Mouse (Mus musculus) MEL (cell line): Measurements from ENCODE around the gene Snapin.

Experiments
- CHD1 ChIP-seq: IDR thresholded peaks from 2 replicates; pipeline ENCODE4 v1.6.1; 2012; ENCODE audit warnings: low read depth, mild to moderate bottlenecking, inconsistent platforms, low read length, improper control_type of control experiment
- CTCF ChIP-seq, 3 experiments: IDR thresholded peaks in 2 of 3; conservative IDR thresholded peaks in 1 of 3; 2 replicates each; pipeline ENCODE4 v1.5.1; 2011 to 2012; ENCODE audit warnings: low read length in 3 of 3, low read depth in 2 of 3, mild to moderate bottlenecking in 2 of 3, improper control_type of control experiment in 1 of 3, inconsistent platforms in 1 of 3, mixed read lengths in 1 of 3, moderate library complexity in 1 of 3; ENCODE audit not compliant: control insufficient read depth in 1 of 3, insufficient read depth in 1 of 3, poor library complexity in 1 of 3, severe bottlenecking in 1 of 3
- EP300 ChIP-seq, 2 experiments: IDR thresholded peaks; 2 replicates each; pipeline ENCODE4 v1.6.1; 2011; ENCODE audit warnings: improper control_type of control experiment in 2 of 2, low read length in 2 of 2, low read depth in 1 of 2, mild to moderate bottlenecking in 1 of 2
- GABPA ChIP-seq: IDR thresholded peaks from 2 replicates; pipeline ENCODE4 v1.6.1; 2012; ENCODE audit warnings: low read depth, mild to moderate bottlenecking, inconsistent platforms, low read length, improper control_type of control experiment, moderate library complexity
- TCF12 ChIP-seq: IDR thresholded peaks from 2 replicates; pipeline ENCODE4 v1.6.1; 2014; ENCODE audit warnings: low read depth, mild to moderate bottlenecking, inconsistent platforms, low read length, improper control_type of control experiment, moderate library complexity

DNA sequence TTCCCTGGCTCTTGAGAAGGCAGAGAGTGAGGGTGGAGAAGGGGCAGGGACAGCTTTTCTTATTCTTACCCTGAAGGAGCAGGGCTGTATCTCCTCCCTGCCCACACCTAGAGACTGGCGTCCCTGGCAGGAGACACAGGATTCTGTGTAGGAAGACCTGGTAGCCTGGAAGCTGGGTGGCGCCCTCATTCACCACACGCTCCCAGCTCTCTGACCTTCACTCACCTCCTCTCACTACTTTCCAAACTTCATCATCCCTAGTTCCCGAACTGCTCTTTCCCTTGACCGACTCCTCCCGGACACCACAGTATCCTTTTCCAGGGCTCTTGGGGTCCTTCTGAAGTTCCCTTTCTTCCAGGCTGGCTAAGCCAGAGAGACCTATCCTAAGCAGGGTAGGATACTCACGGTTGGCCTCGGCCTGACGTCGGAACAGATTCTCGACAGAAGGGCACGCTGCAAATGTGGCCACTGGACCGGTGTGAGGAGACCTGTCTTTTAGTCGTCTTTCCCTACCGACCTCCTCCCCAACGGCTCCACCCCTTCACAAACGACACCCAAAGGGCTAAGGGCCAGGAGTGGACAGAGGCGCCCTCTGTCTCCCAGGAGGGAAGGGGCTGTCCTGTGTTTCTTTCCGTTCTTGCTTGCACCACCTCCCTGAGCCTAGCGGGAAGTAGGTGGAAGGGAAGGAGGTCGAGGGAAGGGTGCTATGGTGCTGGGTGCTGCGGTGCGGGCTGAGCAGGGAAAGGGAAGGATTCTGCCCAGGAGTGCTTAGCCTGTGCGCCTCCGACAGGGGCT lies 23.2 kb upstream of the Snapin start, which contains the start of the genes S100a1 and S100a13:
- TF ChIP-seq CTCF (IDR thresholded peaks at IDR 0.05 in 2 of 3, conservative IDR thresholded peaks at IDR 0.05 in 1 of 3; ENCODE audit: control insufficient read depth in 1 of 3, insufficient read depth in 1 of 3, low read depth in 2 of 3, low read length in 3 of 3, poor library complexity in 1 of 3, severe bottlenecking in 1 of 3) (peak in 2 of 3 experiments; percentile 9 to 29; a peak in 2 of 6 replicates), GABPA (no peak), TCF12 (no peak), EP300 (IDR thresholded peaks at IDR 0.05; ENCODE audit: low read depth in 1 of 2, low read length in 2 of 2) (no peak), CHD1 (no peak)
